Mouse (Mus musculus): ENCODE results near the gene Fastkd3. TPM values are rescaled to one million over a fixed set of nuclear protein-coding genes. Genes with fewer than 3 reads are reported as not detected.
A peak's percentile ranks its signal among the peaks of the same experiment; 100 is the strongest.

Fastkd3 gene
- polyA plus RNA-seq, 1 experiment from 2014 or later, result 32.3 TPM

- no peaks in the 10 kb centered on the region for H3K9me3 ChIP-seq (replicated peaks)
- H3K4me1 ChIP-seq, result peaks cover 23% of the 10 kb centered on the region
- H3K4me3 ChIP-seq, result no peak overlapping the region
- no peaks in the 10 kb centered on the region for H3K27me3 ChIP-seq
- H3K4me2 ChIP-seq, result no peak overlapping the region
- no peak overlapping the region for H3K27ac ChIP-seq
- ATAC-seq, result no peak
- no peak overlapping the region for H3K9ac ChIP-seq
- H3K36me3 ChIP-seq (ENCODE audit: poor library complexity, severe bottlenecking), result peaks cover 51% of the 10 kb centered on the region
- WGBS, result 93% methylated on average over 11 of the region's 11 CpGs
These were observed 1.9 kb downstream of the Fastkd3 start for GRCm38 (mm10) chr13:68583961-68584360.

GRCm38 (mm10) chr13:68585441-68585840, 3.4 kb downstream of the Fastkd3 start:
- Histone ChIP-seq H3K4me1 (peaks cover 22% of the 10 kb centered on the region), H3K27me3 (no peaks in the 10 kb centered on the region), H3K36me3 (ENCODE audit: poor library complexity, severe bottlenecking) (peaks cover 66% of the 10 kb centered on the region), H3K4me3 (no peak overlapping the region), H3K27ac (no peak overlapping the region), H3K9me3 (replicated peaks) (no peaks in the 10 kb centered on the region), H3K4me2 (no peak overlapping the region), H3K9ac (no peak overlapping the region)
- no peak for ATAC-seq
- WGBS, result 79% methylated on average over 7 of the region's 7 CpGs

- Histone ChIP-seq H3K4me2 (no peak overlapping the region), H3K9ac (no peak overlapping the region), H3K9me3 (replicated peaks) (no peaks in the 10 kb centered on the region), H3K36me3 (ENCODE audit: poor library complexity, severe bottlenecking) (peaks cover 95% of the 10 kb centered on the region), H3K27me3 (no peaks in the 10 kb centered on the region), H3K4me1 (peaks cover 3% of the 10 kb centered on the region; the same call in 1 of the 2 replicates), H3K27ac (no peak overlapping the region), H3K4me3 (no peak overlapping the region)
- no peak for ATAC-seq
These were observed 6.3 kb downstream of the Fastkd3 start for GRCm38 (mm10) chr13:68588352-68588751.

GRCm38 (mm10) chr13:68593797-68594196, 11.8 kb downstream of the Fastkd3 start:
- Histone ChIP-seq H3K9ac (no peak overlapping the region), H3K27ac (no peak overlapping the region), H3K4me2 (no peak overlapping the region), H3K4me1 (peaks cover 6% of the 10 kb centered on the region; the same call in 1 of the 2 replicates), H3K9me3 (replicated peaks) (no peaks in the 10 kb centered on the region), H3K4me3 (no peak overlapping the region), H3K36me3 (ENCODE audit: poor library complexity, severe bottlenecking) (peaks cover 46% of the 10 kb centered on the region), H3K27me3 (no peaks in the 10 kb centered on the region)
- 73% methylated on average over 1 of the region's 1 CpGs for WGBS
- ATAC-seq, result no peak

GRCm38 (mm10) chr13:68597199-68597598, 15.2 kb downstream of the Fastkd3 start, which contains the start of gene 1700001L19Rik:
Gene 1700001L19Rik (plus strand): TSS chr13:68597421.
- Histone ChIP-seq H3K27ac (no peak within 1 kb of the TSS), H3K27me3 (no peaks in the 10 kb centered on the region), H3K4me2 (peak within 1 kb of the TSS; percentile 53), H3K36me3 (ENCODE audit: poor library complexity, severe bottlenecking) (peaks cover 12% of the 10 kb centered on the region), H3K4me3 (peak within 1 kb of the TSS; percentile 24), H3K4me1 (peaks cover 6% of the 10 kb centered on the region; the same call in 1 of the 2 replicates), H3K9ac (no peak within 1 kb of the TSS), H3K9me3 (replicated peaks) (no peaks in the 10 kb centered on the region)
- no peak for ATAC-seq
- WGBS, result 9% methylated on average over 10 of the region's 10 CpGs

GRCm38 (mm10) chr13:68597667-68598066, 15.6 kb downstream of the Fastkd3 start:
- 12% methylated on average over 13 of the region's 13 CpGs for WGBS
- Histone ChIP-seq H3K9me3 (replicated peaks) (no peaks in the 10 kb centered on the region), H3K4me3 (peak overlapping the region; percentile 24), H3K9ac (no peak overlapping the region), H3K27me3 (no peaks in the 10 kb centered on the region), H3K4me2 (peak overlapping the region; percentile 53), H3K4me1 (peaks cover 6% of the 10 kb centered on the region; the same call in 1 of the 2 replicates), H3K27ac (no peak overlapping the region), H3K36me3 (ENCODE audit: poor library complexity, severe bottlenecking) (peaks cover 7% of the 10 kb centered on the region)
- ATAC-seq, result peak; percentile 11; the same call in 1 of the 2 replicates

- H3K4me3 ChIP-seq, result no peak overlapping the region
- no peaks in the 10 kb centered on the region for H3K27me3 ChIP-seq
- no peaks in the 10 kb centered on the region for H3K36me3 ChIP-seq (ENCODE audit: poor library complexity, severe bottlenecking)
- no peak overlapping the region for H3K4me2 ChIP-seq
- H3K9ac ChIP-seq, result no peak overlapping the region
- no peaks in the 10 kb centered on the region for H3K9me3 ChIP-seq (replicated peaks)
- no peak for ATAC-seq
- H3K4me1 ChIP-seq, result peaks cover 6% of the 10 kb centered on the region; the same call in 1 of the 2 replicates
- H3K27ac ChIP-seq, result no peak overlapping the region
These were observed 16.9 kb downstream of the Fastkd3 start for GRCm38 (mm10) chr13:68598953-68599352.

- 18% methylated on average over 6 of the region's 6 CpGs for WGBS
- Histone ChIP-seq H3K4me3 (no peak overlapping the region), H3K9me3 (replicated peaks) (no peaks in the 10 kb centered on the region), H3K9ac (no peak overlapping the region), H3K4me1 (peaks cover 6% of the 10 kb centered on the region; the same call in 1 of the 2 replicates), H3K27me3 (no peaks in the 10 kb centered on the region), H3K4me2 (no peak overlapping the region), H3K36me3 (ENCODE audit: poor library complexity, severe bottlenecking) (no peaks in the 10 kb centered on the region), H3K27ac (no peak overlapping the region)
- peak; percentile 49; the same call in 1 of the 2 replicates for ATAC-seq
These were observed 19.1 kb downstream of the Fastkd3 start for GRCm38 (mm10) chr13:68601184-68601583.

GRCm38 (mm10) chr13:68603085-68603484, 21.1 kb downstream of the Fastkd3 start:
- Histone ChIP-seq H3K9ac (no peak overlapping the region), H3K9me3 (replicated peaks) (no peaks in the 10 kb centered on the region), H3K4me2 (no peak overlapping the region), H3K4me3 (no peak overlapping the region), H3K27me3 (no peaks in the 10 kb centered on the region), H3K4me1 (0 out of 2 replicates have a peak, but pooled peaks cover 5% of the 10 kb centered on the region), H3K27ac (no peak overlapping the region), H3K36me3 (ENCODE audit: poor library complexity, severe bottlenecking) (no peaks in the 10 kb centered on the region)
- no peak for ATAC-seq
- WGBS, result 83% methylated on average over 6 of the region's 6 CpGs

- Histone ChIP-seq H3K9me3 (replicated peaks) (no peaks in the 10 kb centered on the region), H3K4me1 (0 out of 2 replicates have a peak, but pooled peaks cover 5% of the 10 kb centered on the region), H3K27me3 (no peaks in the 10 kb centered on the region), H3K27ac (no peak overlapping the region), H3K4me3 (peak overlapping the region; percentile 21), H3K9ac (no peak overlapping the region), H3K36me3 (ENCODE audit: poor library complexity, severe bottlenecking) (no peaks in the 10 kb centered on the region), H3K4me2 (peak overlapping the region; percentile 49)
- peak; percentile 77 for ATAC-seq
- 2% methylated on average over 11 of the region's 11 CpGs for WGBS
These were observed 23.7 kb downstream of the Fastkd3 start for GRCm38 (mm10) chr13:68605689-68606126.

GRCm38 (mm10) chr13:68607652-68608405, 25.8 kb downstream of the Fastkd3 start:
- 0 out of 2 replicates have a peak, but pooled peaks cover 5% of the 10 kb centered on the region for H3K4me1 ChIP-seq
- ATAC-seq, result peak; percentile 49
- no peaks in the 10 kb centered on the region for H3K36me3 ChIP-seq (ENCODE audit: poor library complexity, severe bottlenecking)
- 57% methylated on average over 21 of the region's 21 CpGs for WGBS
- H3K4me3 ChIP-seq, result no peak overlapping the region
- H3K9me3 ChIP-seq (replicated peaks), result no peaks in the 10 kb centered on the region
- peak overlapping the region; percentile 33 for H3K4me2 ChIP-seq
- no peak overlapping the region for H3K9ac ChIP-seq
- no peak overlapping the region for H3K27ac ChIP-seq
- H3K27me3 ChIP-seq, result no peaks in the 10 kb centered on the region

GRCm38 (mm10) chr13:68622792-68623191, 40.8 kb downstream of the Fastkd3 start:
- WGBS, result 62% methylated on average over 6 of the region's 6 CpGs
- ATAC-seq, result peak; percentile 53
- H3K4me3 ChIP-seq, result no peak overlapping the region
- no peaks in the 10 kb centered on the region for H3K9me3 ChIP-seq (replicated peaks)
- no peak overlapping the region for H3K9ac ChIP-seq
- no peaks in the 10 kb centered on the region for H3K36me3 ChIP-seq (ENCODE audit: poor library complexity, severe bottlenecking)
- no peaks in the 10 kb centered on the region for H3K4me1 ChIP-seq
- no peak overlapping the region for H3K27ac ChIP-seq
- H3K27me3 ChIP-seq, result no peaks in the 10 kb centered on the region
- H3K4me2 ChIP-seq, result no peak overlapping the region

Data from forebrain, embryonic 13.5 days (tissue).